Mouse (Mus musculus): ENCODE data around the gene Pla1a.
A peak's percentile ranks its signal among the peaks of the same experiment; 100 is the strongest.

Pla1a gene

GRCm38 (mm10) chr16:38363256-38363595 is 69.7 kb downstream of the Pla1a start:
- no peak for DNase-seq

GRCm38 (mm10) chr16:38362493-38363255 is 70.3 kb downstream of the Pla1a start:
- DNase-seq, result no peak

DNA sequence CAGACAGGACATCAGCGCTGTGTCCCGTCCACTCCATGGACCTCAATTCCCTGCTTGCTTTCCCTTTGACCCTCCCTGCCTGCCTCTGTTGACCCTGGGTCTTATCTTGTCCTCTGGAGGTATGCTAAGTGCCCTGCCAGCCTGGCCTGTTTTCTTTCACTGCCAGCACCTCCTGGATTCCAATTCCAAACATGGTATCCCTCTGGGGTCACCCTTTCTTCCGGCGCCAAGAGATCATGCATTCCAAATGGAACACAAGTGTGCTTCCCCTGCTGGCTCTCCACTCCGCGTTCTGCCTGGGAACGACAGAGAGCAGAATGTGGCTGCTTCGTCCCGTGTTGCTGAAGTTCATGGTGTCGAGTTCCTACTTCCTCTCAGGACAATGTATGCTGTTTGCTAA is 71.0 kb downstream of the Pla1a start, which contains the start of gene Popdc2:
TSS of gene Popdc2 (plus strand) at position 277 of the 400 bp plus-strand sequence.
- no peak for DNase-seq

DNA sequence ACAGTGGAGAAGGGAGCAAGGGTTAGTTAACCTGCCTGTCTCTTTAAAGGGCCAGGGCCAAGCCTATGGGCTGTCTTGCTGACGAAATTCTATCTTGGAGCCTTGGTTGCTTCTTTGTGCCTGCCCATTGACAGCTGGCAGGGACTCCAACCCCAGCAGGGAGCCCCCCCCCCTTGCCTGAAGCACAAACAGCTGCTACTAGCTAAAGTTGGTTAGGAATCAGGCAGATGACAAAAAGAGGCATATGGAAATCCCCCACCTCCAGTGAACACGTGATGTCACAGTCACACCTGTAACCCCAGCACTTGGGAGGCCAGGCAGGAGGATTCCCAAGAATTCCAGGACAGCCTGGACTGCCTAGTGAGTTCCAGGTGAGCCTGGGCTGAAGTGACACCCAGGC is 72.6 kb downstream of the Pla1a start:
- DNase-seq, result no peak

DNA sequence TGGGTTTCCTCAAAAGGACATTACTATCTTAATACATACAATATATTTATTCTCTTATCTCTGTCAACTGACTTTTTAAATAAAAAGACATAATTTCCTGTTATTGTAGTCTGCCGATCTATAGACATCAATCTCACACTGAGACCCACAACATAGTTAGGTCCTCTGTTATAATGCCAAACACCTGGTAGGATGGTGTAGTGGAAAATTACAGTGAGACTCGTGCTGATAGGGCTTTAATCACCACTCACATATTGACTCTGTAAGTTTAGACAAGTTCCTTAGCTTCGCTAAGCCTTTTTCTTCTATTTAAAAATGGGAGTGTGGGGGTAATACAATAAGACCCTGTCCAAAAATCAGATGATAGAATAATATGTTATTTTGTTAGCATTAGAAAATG is 73.1 kb downstream of the Pla1a start:
- no peak for DNase-seq

DNA sequence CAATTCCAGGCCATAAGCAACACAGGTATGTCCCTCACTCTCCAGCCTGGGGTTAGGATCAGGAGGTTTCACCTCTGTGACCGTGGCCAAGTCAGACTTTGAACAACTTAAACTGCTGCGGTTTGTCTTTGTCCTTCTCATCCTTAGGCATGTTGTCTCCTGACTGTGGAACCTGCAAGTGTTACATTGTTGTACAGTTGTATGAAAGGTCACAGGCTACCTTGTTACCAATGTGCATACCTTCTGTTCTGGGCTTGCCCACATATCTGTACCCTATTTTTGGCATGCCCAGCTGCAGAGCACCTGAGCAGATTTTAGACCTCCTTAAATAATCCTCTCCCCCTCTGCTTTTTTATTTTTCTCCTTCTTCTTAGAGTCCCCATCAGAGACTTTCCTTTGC is 73.7 kb downstream of the Pla1a start:
- DNase-seq, result no peak

GRCm38 (mm10) chr16:38358256-38358812 is 74.6 kb downstream of the Pla1a start:
- DNase-seq, result no peak

DNA sequence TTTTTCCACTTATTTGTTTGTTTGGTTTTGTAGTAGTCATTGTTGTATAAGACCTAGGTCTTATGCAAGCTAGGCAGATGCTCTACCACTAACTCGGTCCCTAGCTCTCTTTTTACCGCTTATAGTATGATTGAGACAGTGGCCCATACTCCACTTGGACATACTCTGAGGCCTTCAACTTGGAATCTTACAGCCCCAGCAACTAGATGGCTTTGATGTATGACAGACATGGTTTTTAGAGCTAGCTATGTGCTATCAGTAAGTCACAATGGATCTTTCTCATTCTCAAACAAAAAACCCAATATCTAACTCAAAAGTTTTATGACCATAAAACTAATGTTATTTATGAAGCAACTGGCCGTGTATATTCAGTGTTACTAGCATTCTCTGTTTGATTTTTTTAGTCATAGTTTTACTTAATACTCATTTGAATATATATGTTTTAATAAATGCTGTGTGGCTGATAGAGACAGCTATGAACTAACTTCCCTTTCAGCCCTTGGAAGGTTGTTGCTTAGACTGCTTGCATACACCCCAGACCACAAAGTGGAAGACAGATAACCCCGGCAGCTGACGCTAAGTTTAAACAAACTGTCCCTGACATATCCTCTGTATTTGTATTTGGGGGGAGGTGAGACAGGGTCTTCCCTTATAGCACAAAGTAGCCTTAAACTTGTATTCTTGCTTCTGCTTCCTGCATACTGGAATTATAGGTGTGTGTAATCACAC is 78.6 kb downstream of the Pla1a start:
- no peak for DNase-seq

DNA sequence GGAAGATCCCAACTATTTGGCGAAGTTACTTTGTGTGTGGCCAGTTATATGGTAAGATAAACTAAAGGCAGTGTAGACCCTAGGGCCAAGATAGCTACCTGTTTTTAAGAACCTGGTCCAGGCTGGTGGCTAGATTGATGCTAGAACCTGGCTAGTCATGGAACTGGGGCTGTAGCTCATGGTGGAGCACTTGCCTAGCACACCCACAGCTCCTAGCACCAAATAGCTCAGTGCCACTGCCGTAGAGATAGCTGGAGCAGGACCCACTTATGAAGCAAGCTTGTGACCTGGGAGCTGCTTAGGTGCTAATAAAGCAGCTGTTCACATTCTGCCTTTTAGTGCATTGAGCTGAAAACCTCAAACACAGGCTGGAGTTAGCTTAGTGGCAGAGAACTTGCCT is 79.3 kb downstream of the Pla1a start:
- no peak for DNase-seq

GRCm38 (mm10) chr16:38352851-38353250 is 80.1 kb downstream of the Pla1a start:
- DNase-seq, result no peak

DNA sequence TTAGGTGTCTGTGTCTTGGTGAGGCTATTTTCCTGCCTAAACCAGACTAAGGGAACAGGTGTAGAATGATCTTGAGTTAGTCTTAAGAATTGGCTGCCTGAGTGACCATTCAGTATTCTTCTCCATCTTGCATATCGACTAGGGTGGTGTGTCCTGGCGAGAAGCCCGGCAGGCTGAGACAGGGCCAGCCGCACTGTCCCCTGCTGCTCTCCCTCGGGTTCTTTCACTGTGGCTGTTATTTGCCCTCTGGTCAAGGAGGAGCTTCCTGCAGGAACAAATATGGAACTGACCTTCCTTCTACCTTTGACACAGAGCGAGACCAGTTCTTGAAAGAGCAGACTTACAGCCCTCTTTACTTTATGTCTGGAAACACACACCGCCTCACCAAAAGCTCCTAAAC is 80.9 kb downstream of the Pla1a start:
- no peak for DNase-seq

GRCm38 (mm10) chr16:38350939-38351338 is 82.0 kb downstream of the Pla1a start:
- no peak for DNase-seq

GRCm38 (mm10) chr16:38350361-38350855 is 82.5 kb downstream of the Pla1a start:
- DNase-seq, result peak; percentile 51

GRCm38 (mm10) chr16:38349881-38350280 is 83.1 kb downstream of the Pla1a start:
- DNase-seq, result no peak

- DNase-seq, result no peak
Measured at GRCm38 (mm10) chr16:38348217-38348761, 84.7 kb downstream of the Pla1a start.

GRCm38 (mm10) chr16:38347588-38347987 is 85.4 kb downstream of the Pla1a start:
- no peak for DNase-seq

- DNase-seq, result peak; percentile 94
Measured at GRCm38 (mm10) chr16:38346529-38347325, 86.2 kb downstream of the Pla1a start, which contains the start of the genes Cox17 and Gm21987. Cox17 (plus strand) TSS chr16:38346991. Gm21987 (plus strand) TSS chr16:38347040.
